Mouse (Mus musculus) bone marrow macrophage, adult 2 months (primary cell): Measurements from ENCODE around the gene Med17.

Source experiments
- CTCF ChIP-seq: IDR thresholded peaks from 2 replicates; pipeline ENCODE4 v1.5.1; 2012; ENCODE audit warnings: low read depth, mild to moderate bottlenecking, low read length, moderate library complexity
- POLR2A ChIP-seq: IDR thresholded peaks from 2 replicates; pipeline ENCODE4 v1.6.1; 2012; ENCODE audit warnings: mild to moderate bottlenecking, low read depth, low read length, borderline replicate concordance

DNA sequence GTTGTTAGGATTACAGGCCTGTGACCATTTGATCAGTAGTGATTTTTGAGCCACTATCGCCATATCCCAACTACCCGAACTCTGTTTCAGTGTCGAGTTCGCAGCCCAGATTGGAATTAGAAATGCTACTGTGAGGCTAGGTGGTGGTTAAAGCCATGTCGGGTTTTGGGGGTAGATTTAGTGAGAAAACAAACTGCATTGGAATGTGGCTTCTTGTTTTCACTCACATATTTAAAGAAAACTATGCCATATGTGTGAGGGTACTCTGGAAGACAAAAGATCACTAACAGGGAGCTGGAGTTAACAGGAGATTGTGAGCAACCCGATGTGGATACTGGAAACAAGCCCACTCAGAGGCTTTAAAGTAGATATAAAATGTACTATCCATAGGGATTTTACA, 27.5 kb upstream of the Med17 start:
- no peak for TF ChIP-seq CTCF
- no peak for TF ChIP-seq POLR2A
